Mouse (Mus musculus): ENCODE data around the gene Bloc1s3. TPM values are rescaled to one million over a fixed set of nuclear protein-coding genes. Genes with fewer than 3 reads are reported as not detected.

The Bloc1s3 gene
- polyA plus RNA-seq, 1 experiment, result not detected

- Histone ChIP-seq H3K27ac (ENCODE audit: insufficient read depth, low read depth, low read length) (no peak overlapping the region), H3K4me1 (ENCODE audit: control insufficient read depth, insufficient read depth, low read length) (peaks cover 21% of the 10 kb centered on the region), H3K4me3 (ENCODE audit: insufficient read depth, low read depth, low read length) (peak overlapping the region; percentile 51)
- WGBS, result 6% methylated on average over 18 of the region's 18 CpGs
- no peak for TF ChIP-seq CTCF (IDR thresholded peaks at IDR 0.05; ENCODE audit: insufficient read depth, low read depth, low read length)
- 0 out of 2 replicates have a peak, but pooled peaks have one; percentile 5 for TF ChIP-seq POLR2A (IDR thresholded peaks at IDR 0.05; ENCODE audit: insufficient read depth, low read depth, low read length)
These were observed 570 bp downstream of the Bloc1s3 start for GRCm38 (mm10) chr7:19507612-19507981.

DNA sequence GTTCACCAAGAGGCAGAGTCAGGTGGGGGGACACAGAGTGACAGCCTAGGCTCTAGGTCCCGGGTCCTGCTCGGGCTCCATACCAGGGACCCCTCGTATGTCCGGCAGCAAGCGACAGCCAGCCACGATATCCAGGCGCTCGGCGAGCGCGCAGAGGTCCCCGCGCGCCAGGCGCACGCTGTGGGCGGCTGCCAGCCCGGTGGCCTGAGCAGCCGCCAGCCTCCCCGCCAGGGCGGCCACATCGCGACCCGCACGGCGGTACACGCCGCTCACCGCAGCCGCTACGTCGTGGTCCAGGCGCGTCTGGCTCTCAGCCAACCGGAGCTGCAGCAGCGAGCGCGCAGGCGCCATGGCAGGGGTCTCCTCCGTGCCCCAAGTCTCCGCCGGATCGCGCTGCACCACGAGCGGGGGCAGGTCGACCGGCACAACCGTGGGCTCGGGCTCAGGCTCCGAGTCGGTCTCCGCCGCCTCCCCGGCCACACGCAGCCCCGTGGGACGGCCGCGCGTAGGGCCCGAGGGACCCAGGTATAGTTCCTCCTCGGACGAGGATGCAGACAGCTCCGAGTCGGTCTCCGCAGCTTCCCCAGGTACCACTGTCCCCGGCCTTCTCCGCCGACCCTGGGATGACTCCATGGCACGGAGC is 1.1 kb downstream of the Bloc1s3 start:
- Histone ChIP-seq H3K4me1 (ENCODE audit: control insufficient read depth, insufficient read depth, low read length) (peaks cover 21% of the 10 kb centered on the region), H3K4me3 (ENCODE audit: insufficient read depth, low read depth, low read length) (peak overlapping the region; percentile 51), H3K27ac (ENCODE audit: insufficient read depth, low read depth, low read length) (no peak overlapping the region)
- TF ChIP-seq CTCF (IDR thresholded peaks at IDR 0.05; ENCODE audit: insufficient read depth, low read depth, low read length) (no peak), POLR2A (IDR thresholded peaks at IDR 0.05; ENCODE audit: insufficient read depth, low read depth, low read length) (no peak)
- 1% methylated on average over 71 of the region's 71 CpGs for WGBS

- H3K4me1 ChIP-seq (ENCODE audit: control insufficient read depth, insufficient read depth, low read length), result peaks cover 21% of the 10 kb centered on the region
- 55% methylated on average over 6 of the region's 6 CpGs for WGBS
- no peak for TF ChIP-seq POLR2A (IDR thresholded peaks at IDR 0.05; ENCODE audit: insufficient read depth, low read depth, low read length)
- no peak for TF ChIP-seq CTCF (IDR thresholded peaks at IDR 0.05; ENCODE audit: insufficient read depth, low read depth, low read length)
- H3K4me3 ChIP-seq (ENCODE audit: insufficient read depth, low read depth, low read length), result no peak overlapping the region
- no peak overlapping the region for H3K27ac ChIP-seq (ENCODE audit: insufficient read depth, low read depth, low read length)
These were observed 1.8 kb downstream of the Bloc1s3 start for GRCm38 (mm10) chr7:19506326-19506725.

GRCm38 (mm10) chr7:19503481-19504068 is 4.6 kb downstream of the Bloc1s3 start:
- H3K27ac ChIP-seq (ENCODE audit: insufficient read depth, low read depth, low read length), result no peak overlapping the region
- peaks cover 13% of the 10 kb centered on the region for H3K4me1 ChIP-seq (ENCODE audit: control insufficient read depth, insufficient read depth, low read length)
- H3K4me3 ChIP-seq (ENCODE audit: insufficient read depth, low read depth, low read length), result no peak overlapping the region
- WGBS, result 36% methylated on average over 5 of the region's 5 CpGs
- no peak for TF ChIP-seq POLR2A (IDR thresholded peaks at IDR 0.05; ENCODE audit: insufficient read depth, low read depth, low read length)
- peak; percentile 45; the same call in 1 of the 2 replicates for TF ChIP-seq CTCF (IDR thresholded peaks at IDR 0.05; ENCODE audit: insufficient read depth, low read depth, low read length)

GRCm38 (mm10) chr7:19501658-19502057 is 6.5 kb downstream of the Bloc1s3 start:
- H3K27ac ChIP-seq (ENCODE audit: insufficient read depth, low read depth, low read length), result no peak overlapping the region
- 92% methylated on average over 4 of the region's 4 CpGs for WGBS
- H3K4me1 ChIP-seq (ENCODE audit: control insufficient read depth, insufficient read depth, low read length), result peaks cover 2% of the 10 kb centered on the region
- TF ChIP-seq POLR2A (IDR thresholded peaks at IDR 0.05; ENCODE audit: insufficient read depth, low read depth, low read length), result no peak
- TF ChIP-seq CTCF (IDR thresholded peaks at IDR 0.05; ENCODE audit: insufficient read depth, low read depth, low read length), result no peak
- no peak overlapping the region for H3K4me3 ChIP-seq (ENCODE audit: insufficient read depth, low read depth, low read length)

GRCm38 (mm10) chr7:19500420-19501363 is 7.5 kb downstream of the Bloc1s3 start:
- Histone ChIP-seq H3K27ac (ENCODE audit: insufficient read depth, low read depth, low read length) (no peak overlapping the region), H3K4me3 (ENCODE audit: insufficient read depth, low read depth, low read length) (no peak overlapping the region), H3K4me1 (ENCODE audit: control insufficient read depth, insufficient read depth, low read length) (peaks cover 2% of the 10 kb centered on the region)
- 76% methylated on average over 12 of the region's 12 CpGs for WGBS
- TF ChIP-seq CTCF (IDR thresholded peaks at IDR 0.05; ENCODE audit: insufficient read depth, low read depth, low read length) (no peak), POLR2A (IDR thresholded peaks at IDR 0.05; ENCODE audit: insufficient read depth, low read depth, low read length) (no peak)

DNA sequence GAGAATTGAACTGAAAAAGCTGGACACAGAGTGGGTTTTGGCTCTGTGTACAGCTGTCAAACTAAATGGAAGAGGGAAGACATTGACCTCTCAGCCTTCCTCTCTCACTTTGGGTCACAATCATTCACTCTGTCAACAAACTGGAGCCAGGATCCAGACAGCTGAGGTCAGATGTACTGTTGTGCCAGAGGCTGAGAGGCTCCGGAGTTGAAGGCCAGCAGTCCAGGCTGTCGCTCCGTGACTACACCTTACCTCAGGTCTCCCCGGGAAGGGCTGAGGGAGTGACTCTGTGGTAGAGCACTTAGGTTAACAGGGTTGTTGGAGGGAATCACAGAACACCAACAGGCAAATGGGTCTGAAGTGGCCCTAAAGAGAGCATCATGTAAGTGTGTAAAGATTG is 9.8 kb downstream of the Bloc1s3 start:
- Histone ChIP-seq H3K27ac (ENCODE audit: insufficient read depth, low read depth, low read length) (no peak overlapping the region), H3K4me3 (ENCODE audit: insufficient read depth, low read depth, low read length) (no peak overlapping the region), H3K4me1 (ENCODE audit: control insufficient read depth, insufficient read depth, low read length) (peaks cover 2% of the 10 kb centered on the region; the same call in 1 of the 2 replicates)
- no peak for TF ChIP-seq CTCF (IDR thresholded peaks at IDR 0.05; ENCODE audit: insufficient read depth, low read depth, low read length)
- WGBS, result 88% methylated on average over 4 of the region's 4 CpGs

DNA sequence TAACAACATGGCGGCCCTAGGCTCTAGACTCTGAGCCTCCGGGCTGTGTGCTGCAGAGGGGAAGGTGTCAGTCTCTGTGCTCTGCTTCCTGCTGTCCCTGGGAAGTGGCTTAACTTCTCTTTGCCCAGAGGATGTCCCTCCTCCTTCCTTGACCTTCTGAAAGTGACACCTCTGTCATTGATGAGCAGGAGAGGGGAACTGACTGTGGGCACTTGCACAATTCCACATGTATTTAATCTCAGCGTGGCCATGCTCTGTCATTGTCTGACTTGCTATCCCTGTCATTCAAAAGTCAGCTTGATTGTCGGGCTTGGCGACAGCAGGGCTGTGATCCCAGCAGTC is 12.0 kb downstream of the Bloc1s3 start:
- TF ChIP-seq POLR2A (IDR thresholded peaks at IDR 0.05; ENCODE audit: insufficient read depth, low read depth, low read length) (no peak), CTCF (IDR thresholded peaks at IDR 0.05; ENCODE audit: insufficient read depth, low read depth, low read length) (no peak)
- Histone ChIP-seq H3K4me3 (ENCODE audit: insufficient read depth, low read depth, low read length) (no peak overlapping the region), H3K4me1 (ENCODE audit: control insufficient read depth, insufficient read depth, low read length) (peaks cover 2% of the 10 kb centered on the region; the same call in 1 of the 2 replicates), H3K27ac (ENCODE audit: insufficient read depth, low read depth, low read length) (no peak overlapping the region)
- WGBS, result 82% methylated on average over 5 of the region's 5 CpGs
